Mouse (Mus musculus) Patski (cell line): Measurements from ENCODE around the gene Usp20. TPM values are rescaled to one million over a fixed set of nuclear protein-coding genes. Genes with fewer than 3 reads are reported as not detected.

Experiments
- ATAC-seq: fragments of 100-300 bp; one replicate; pipeline ENCODE4 v1.8.0; 2021
- CTCF ChIA-PET: fragments of 350-600 bp; sonication (Branson Sonifier 250); formaldehyde crosslinking; loops from one replicate; lab custom pipeline; 2022; ENCODE audit warnings: inconsistent platforms; lab: Charles Lee
- POLR2A ChIA-PET: fragments of 350-600 bp; sonication (Branson Sonifier 250); formaldehyde crosslinking; loops from one replicate; lab custom pipeline; 2022; ENCODE audit warnings: antibody characterized with exemption, inconsistent platforms; lab: Charles Lee
- DNase-seq: peaks from one replicate; pipeline ENCODE4 v3.0.0-alpha.2; 2011; ENCODE audit warnings: low read depth, low spot score
- H3K27me3 ChIP-seq: fragments of 371-371 bp; one replicate; pipeline ENCODE4 v1.5.1; 2021
- CTCF ChIP-seq: fragments of 100-300 bp; IDR thresholded peaks from one replicate; pipeline ENCODE4 v1.5.1; 2021
- in situ Hi-C: fragments of 300-500 bp; cut with MboI; formaldehyde crosslinking; loops from 3 replicates; pipeline ENCODE4 v1.11.1; 2018; ENCODE audit warnings: low pct_unique_long_range_greater_than_20kb, mixed read lengths
- polyA plus RNA-seq: library from polyadenylated mRNA; unstranded; gene quantifications from one replicate; pipeline ENCODE4 v1.2.3, GENCODE M21; 2021

Usp20 gene
- polyA plus RNA-seq, 1 experiment from 2014 or later, result 61.0 TPM

GRCm38 (mm10) chr2:31057549-31058177 is 75.6 kb downstream of the Usp20 start:
- no peak for ATAC-seq
- POLR2A ChIA-PET, result no interaction called here
- no peak for TF ChIP-seq CTCF
- H3K27me3 ChIP-seq, result no peaks in the 10 kb centered on the region
- in situ Hi-C loops, result no loop called here
- no peak for DNase-seq
- CTCF ChIA-PET, result no interaction called here

- no peak for ATAC-seq
- CTCF ChIA-PET, result no interaction called here
- POLR2A ChIA-PET, result no interaction called here
- H3K27me3 ChIP-seq, result no peaks in the 10 kb centered on the region
- TF ChIP-seq CTCF, result no peak
- no peak for DNase-seq
- in situ Hi-C loops, result no loop called here
Observed at GRCm38 (mm10) chr2:31058443-31058842, 76.4 kb downstream of the Usp20 start.

GRCm38 (mm10) chr2:31060271-31060670 is 78.2 kb downstream of the Usp20 start:
- no peaks in the 10 kb centered on the region for H3K27me3 ChIP-seq
- in situ Hi-C loops, result no loop called here
- DNase-seq (no peak), ATAC-seq (no peak)
- TF ChIP-seq CTCF, result no peak
- ChIA-PET CTCF (no interaction called here), POLR2A (no interaction called here)

GRCm38 (mm10) chr2:31060787-31061730 is 79.0 kb downstream of the Usp20 start:
- no peak for ATAC-seq
- H3K27me3 ChIP-seq, result no peaks in the 10 kb centered on the region
- POLR2A ChIA-PET, result no interaction called here
- CTCF ChIA-PET, result interaction anchor here (1.3 kb wide), 1 partner anchor 10 kb away, joined by 4 read pairs; no protein-coding TSS in a partner anchor
- DNase-seq, result no peak
- in situ Hi-C loops, result no loop called here
- TF ChIP-seq CTCF, result no peak

GRCm38 (mm10) chr2:31061868-31062628 is 80.0 kb downstream of the Usp20 start:
- in situ Hi-C loops, result no loop called here
- H3K27me3 ChIP-seq, result no peaks in the 10 kb centered on the region
- TF ChIP-seq CTCF, result no peak
- no peak for ATAC-seq
- ChIA-PET POLR2A (no interaction called here), CTCF (interaction anchor here (1.3 kb wide), 1 partner anchor 11 kb away, joined by 4 read pairs; no protein-coding TSS in a partner anchor)
- DNase-seq, result no peak

- no peak for ATAC-seq
- no peaks in the 10 kb centered on the region for H3K27me3 ChIP-seq
- in situ Hi-C loops, result no loop called here
- POLR2A ChIA-PET, result no interaction called here
- CTCF ChIA-PET, result interaction anchor here (1.0 kb wide), 1 partner anchor 75 kb away, joined by 3 read pairs; the partner anchor contains the start of gene Fnbp1
- no peak for TF ChIP-seq CTCF
- no peak for DNase-seq
Observed at GRCm38 (mm10) chr2:31066019-31066789, 84.1 kb downstream of the Usp20 start.

- POLR2A ChIA-PET, result interaction anchor here (1.4 kb wide), 1 partner anchor 74 kb away, joined by 7 read pairs; the partner anchor contains the start of gene Fnbp1
- in situ Hi-C loops, result no loop called here
- CTCF ChIA-PET, result interaction anchor here (0.8 kb wide), 1 partner anchor 188 kb away, joined by 3 read pairs; no protein-coding TSS in a partner anchor
- DNase-seq (no peak), ATAC-seq (no peak)
- TF ChIP-seq CTCF, result no peak
- H3K27me3 ChIP-seq, result no peaks in the 10 kb centered on the region
Observed at GRCm38 (mm10) chr2:31067059-31067595, 85.0 kb downstream of the Usp20 start.

GRCm38 (mm10) chr2:31067696-31068245 is 85.7 kb downstream of the Usp20 start:
- no peak for TF ChIP-seq CTCF
- DNase-seq, result no peak
- ATAC-seq, result no peak
- CTCF ChIA-PET, result interaction anchor here (0.7 to 0.8 kb wide), 2 partner anchors 72 to 187 kb away, joined by 3 read pairs; no protein-coding TSS in a partner anchor
- no peaks in the 10 kb centered on the region for H3K27me3 ChIP-seq
- in situ Hi-C loops, result no loop called here
- POLR2A ChIA-PET, result interaction anchor here (0.6 to 1.4 kb wide), 2 partner anchors 74 to 106 kb away, joined by 3 to 7 read pairs; partner anchors contain the start of gene Fnbp1
